Mouse (Mus musculus) G1E-ER4 (cell line): ENCODE results near the gene Praf2. TPM values are rescaled to one million over a fixed set of nuclear protein-coding genes. Genes with fewer than 3 reads are reported as not detected.
"Not testable (repeated sequence)": the region's sequence is repeated elsewhere in the genome, so short reads cannot be mapped to it uniquely, and the experiment has no call there.

ENCODE experiments used
- GATA1 ChIP-seq: IDR thresholded peaks from one replicate; pipeline ENCODE4 v1.8.0; 2012; ENCODE audit warnings: low read length, inconsistent platforms
- polyA plus RNA-seq: library from polyadenylated mRNA; stranded (reverse); fragments of >175 nt; gene quantifications from 2 replicates; pipeline ENCODE4 v1.2.3, GENCODE M21; 2012

The Praf2 gene
- polyA plus RNA-seq = 9.2 and 10.4 TPM in 2 replicates

GRCm38 (mm10) chrX:7728215-7728921 lies at the start of gene Praf2:
Praf2 (plus strand) TSS chrX:7728439.
- TF ChIP-seq GATA1 = no peak

GRCm38 (mm10) chrX:7678986-7679385 lies 49.3 kb upstream of the Praf2 start:
- TF ChIP-seq GATA1 = no peak

GRCm38 (mm10) chrX:7679405-7680056 lies 48.7 kb upstream of the Praf2 start:
- no peak for TF ChIP-seq GATA1

- no peak for TF ChIP-seq GATA1
Measured at GRCm38 (mm10) chrX:7680057-7680412, 48.2 kb upstream of the Praf2 start.

- no peak for TF ChIP-seq GATA1
Measured at GRCm38 (mm10) chrX:7680864-7681263, 47.4 kb upstream of the Praf2 start, which contains the start of gene Magix. Magix (minus strand) TSS chrX:7681251.

GRCm38 (mm10) chrX:7688321-7688720 lies 39.9 kb upstream of the Praf2 start:
- TF ChIP-seq GATA1 = no peak

GRCm38 (mm10) chrX:7690486-7690885 lies 37.8 kb upstream of the Praf2 start:
- no peak for TF ChIP-seq GATA1

GRCm38 (mm10) chrX:7692862-7693261 lies 35.4 kb upstream of the Praf2 start:
- no peak for TF ChIP-seq GATA1

GRCm38 (mm10) chrX:7696520-7696919 lies 31.7 kb upstream of the Praf2 start:
- TF ChIP-seq GATA1 = no peak

- TF ChIP-seq GATA1 = no peak
Measured at GRCm38 (mm10) chrX:7696954-7697381, 31.3 kb upstream of the Praf2 start, which contains the start of gene Gpkow. Gpkow (plus strand) TSS chrX:7697131.

GRCm38 (mm10) chrX:7714135-7714899 lies 13.9 kb upstream of the Praf2 start, which contains the start of gene Wdr45:
Wdr45 (plus strand) TSS chrX:7714333.
- TF ChIP-seq GATA1 = not testable (repeated sequence)

GRCm38 (mm10) chrX:7721514-7722281 lies 6.5 kb upstream of the Praf2 start, which contains the start of gene Gm45208:
Gm45208 (plus strand) TSS chrX:7722245.
- TF ChIP-seq GATA1 = no peak

- TF ChIP-seq GATA1 = no peak
Measured at GRCm38 (mm10) chrX:7722282-7722611, 6.0 kb upstream of the Praf2 start.

GRCm38 (mm10) chrX:7722691-7723090 lies 5.5 kb upstream of the Praf2 start:
- TF ChIP-seq GATA1 = no peak

- TF ChIP-seq GATA1 = no peak
Measured at GRCm38 (mm10) chrX:7724135-7724534, 4.1 kb upstream of the Praf2 start.
